Mouse (Mus musculus) C2C12 (cell line): Measurements from ENCODE around the gene Col11a2.

Experiments used
- CTCF ChIP-seq: IDR thresholded peaks from one replicate; pipeline ENCODE4 v1.5.1; 2011; ENCODE audit not compliant: control insufficient read depth, insufficient read depth, insufficient read length
- MAX ChIP-seq: IDR thresholded peaks from one replicate; pipeline ENCODE4 v1.6.1; 2011; ENCODE audit warnings: mild to moderate bottlenecking, control low read depth
- MYOD1 ChIP-seq: IDR thresholded peaks from one replicate; pipeline ENCODE4 v1.6.1; 2011; ENCODE audit warnings: low read depth; ENCODE audit not compliant: control insufficient read depth, insufficient read length
- MYOG ChIP-seq: IDR thresholded peaks from one replicate; pipeline ENCODE4 v1.6.1; 2011; ENCODE audit not compliant: control insufficient read depth, insufficient read length; ENCODE audit errors: extremely low read depth
- USF1 ChIP-seq: IDR thresholded peaks from one replicate; pipeline ENCODE4 v1.6.1; 2011; ENCODE audit warnings: low read depth, mild to moderate bottlenecking, control low read depth, moderate library complexity

DNA sequence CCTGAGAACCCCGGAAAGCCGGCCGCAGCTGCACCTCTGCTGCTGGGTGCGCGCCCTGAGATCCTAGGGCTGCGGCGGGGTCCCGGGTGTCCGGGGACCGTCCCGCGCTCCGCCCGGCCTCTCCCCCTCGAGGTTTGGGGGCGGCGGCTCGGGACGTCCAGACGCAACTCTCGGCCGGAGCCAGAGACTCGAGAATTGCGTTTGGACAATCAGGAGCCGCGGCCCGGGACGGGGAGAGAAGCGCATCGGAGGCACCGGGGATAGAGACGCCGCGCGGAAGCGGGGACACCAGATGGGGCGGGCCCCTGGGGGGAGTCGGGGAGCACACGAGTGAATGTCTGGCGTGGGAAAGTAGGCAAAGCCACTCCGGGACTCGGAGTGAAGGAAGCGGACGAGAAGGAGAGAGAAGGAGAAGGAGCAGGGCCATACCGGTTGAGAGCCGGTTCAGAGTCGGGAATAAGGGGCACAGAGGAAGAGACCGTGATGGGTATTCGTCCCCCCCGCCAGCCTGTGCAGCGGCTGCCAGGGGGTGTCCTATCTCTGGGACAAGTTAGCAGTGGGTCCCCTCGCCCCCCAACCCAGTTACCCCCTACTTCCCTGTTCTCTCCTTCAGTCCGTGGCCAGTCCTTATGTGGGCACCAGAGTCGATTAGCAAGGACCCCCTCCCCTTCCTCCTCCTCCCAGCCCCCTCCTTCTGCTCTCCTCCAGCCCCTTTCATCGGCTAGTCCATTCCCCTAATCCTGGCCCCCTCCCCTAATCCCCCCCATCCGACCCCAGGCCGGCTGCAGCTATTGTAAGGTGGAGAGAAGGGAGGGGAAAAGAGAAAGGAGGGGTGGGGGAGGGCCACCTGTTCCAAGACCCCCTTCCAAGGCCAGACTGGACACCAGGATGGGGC lies 14.1 kb upstream of the Col11a2 start:
- TF ChIP-seq CTCF (no peak), MAX (no peak), USF1 (no peak), MYOG (no peak), MYOD1 (no peak)
